Mouse (Mus musculus): ENCODE results near the gene Zfp418.

DNA sequence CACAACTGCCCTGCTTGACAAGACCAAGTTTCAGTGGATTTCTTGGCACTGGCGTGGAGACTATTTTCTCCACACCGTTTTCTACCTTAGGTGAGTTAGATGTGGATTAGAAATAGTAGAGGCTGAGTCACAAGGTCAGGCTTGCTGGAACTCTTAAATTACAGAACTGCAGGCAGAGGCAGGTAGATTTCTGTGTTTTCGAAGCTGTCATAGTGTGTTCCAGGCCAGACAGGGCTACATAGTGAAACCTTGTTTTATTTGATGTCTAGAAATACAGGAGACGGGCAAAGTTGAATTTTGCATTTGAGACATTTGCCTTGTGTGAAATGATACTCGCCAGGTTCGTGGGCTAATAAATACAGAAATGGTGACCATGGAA lies 49.5 kb upstream of the Zfp418 start:
- no peak for TF ChIP-seq CTCF (IDR thresholded peaks at IDR 0.05; ENCODE audit: borderline replicate concordance, control insufficient read depth, extremely low read depth, insufficient read depth, low read length, poor library complexity)
- TF ChIP-seq POLR2A (IDR thresholded peaks at IDR 0.05; ENCODE audit: control insufficient read depth, extremely low read depth, insufficient read depth, low read length, poor library complexity), result no peak; the same call in 1 of the 2 replicates

Data from thymus, adult 2 months (tissue).